ENCODE assay signal across 11 mouse cellular contexts in genomic region chr6:91688021-91688420, GRCm38 (mm10). TPM values are rescaled to one million over a fixed set of nuclear protein-coding genes. Genes with fewer than 3 reads are reported as not detected.
A peak's percentile ranks its signal among the peaks of the same experiment; 100 is the strongest.
DNase-seq lines count a peak whose midpoint lies in the region; ATAC-seq and TF ChIP-seq lines count a peak whose summit lies in the region.
"Had no signal": no experiment of that assay in that cellular context is flagged by ENCODE, and none has a peak within 500 bp of the region (broad histone marks: within the 10 kb centered on the region; RNA-seq: fewer than 3 reads in every experiment).

No protein-coding gene starts in this region.

- H3K4me3 ChIP-seq in kidney, adult 2 months (ENCODE audit: insufficient read depth, low read depth, low read length): peak overlapping the region; percentile 4; the same call in 1 of the 2 replicates
- H3K4me3 ChIP-seq in bone marrow macrophage, adult 2 months (ENCODE audit: insufficient read depth, low read length): peak overlapping the region; percentile 36
- H3K4me3 ChIP-seq in embryonic facial prominence, embryonic 14.5 days (ENCODE audit: low read depth, low read length): no peak overlapping the region
- H3K4me3 ChIP-seq: limb, embryonic 10.5 days had no signal

- H3K27me3 ChIP-seq in kidney, adult 2 months (replicated peaks; ENCODE audit: control insufficient read depth, insufficient read depth, low read length): no peaks in the 10 kb centered on the region
- H3K27me3 ChIP-seq in embryonic facial prominence, embryonic 14.5 days (replicated peaks; ENCODE audit: control insufficient read depth, insufficient read depth, low read length): no peaks in the 10 kb centered on the region

- no peaks in the 10 kb centered on the region for H3K9me3 ChIP-seq in embryonic facial prominence, embryonic 14.5 days (ENCODE audit: control insufficient read depth, low read length)
- H3K9me3 ChIP-seq: G1E; limb, embryonic 10.5 days had no signal

- H3K27ac ChIP-seq in kidney, adult 2 months (ENCODE audit: insufficient read depth, low read depth, low read length): peak overlapping the region; percentile 18; the same call in 1 of the 2 replicates
- no peak overlapping the region for H3K27ac ChIP-seq in bone marrow macrophage, adult 2 months (ENCODE audit: insufficient read depth, low read depth, low read length)
- no peak overlapping the region for H3K27ac ChIP-seq in embryonic facial prominence, embryonic 14.5 days (replicated peaks; ENCODE audit: low read depth, low read length)
- H3K27ac ChIP-seq: limb, embryonic 10.5 days had no signal

- WGBS in kidney, adult 2 months: 25% methylated on average over 6 of the region's 6 CpGs
- 39% methylated on average over 6 of the region's 6 CpGs for WGBS in embryonic facial prominence, embryonic 14.5 days

- peaks cover 4% of the 10 kb centered on the region; the same call in 1 of the 2 replicates for H3K36me3 ChIP-seq in kidney, adult 2 months (ENCODE audit: control insufficient read depth, insufficient read depth, low read length)
- H3K36me3 ChIP-seq in embryonic facial prominence, embryonic 14.5 days (ENCODE audit: control insufficient read depth, insufficient read depth, low read length): peaks cover 20% of the 10 kb centered on the region; the same call in 1 of the 2 replicates
- H3K36me3 ChIP-seq: G1E had no signal

- intact Hi-C loops in gastrocnemius, postnatal 36 days (cut with DNase I): no loop called here

- H3K4me2 ChIP-seq in embryonic facial prominence, embryonic 14.5 days (ENCODE audit: low read depth, low read length): peak overlapping the region; percentile 28

- ATAC-seq in embryonic facial prominence, embryonic 14.5 days (ENCODE audit: low read depth): no peak
- no peak for ATAC-seq in inflammation-experienced regulatory T-cells, adult 6 months

- H3K4me1 ChIP-seq in kidney, adult 2 months (ENCODE audit: control insufficient read depth, insufficient read depth, low read length): peaks cover 45% of the 10 kb centered on the region
- peaks cover 40% of the 10 kb centered on the region for H3K4me1 ChIP-seq in bone marrow macrophage, adult 2 months (ENCODE audit: control insufficient read depth, insufficient read depth, low read length)
- H3K4me1 ChIP-seq in embryonic facial prominence, embryonic 14.5 days (ENCODE audit: control insufficient read depth, insufficient read depth, low read length): peaks cover 34% of the 10 kb centered on the region

- TF ChIP-seq POLR2A in kidney, adult 2 months (IDR thresholded peaks at IDR 0.05; ENCODE audit: low read depth, low read length): no peak
- TF ChIP-seq POLR2A in bone marrow macrophage, adult 2 months (IDR thresholded peaks at IDR 0.05; ENCODE audit: borderline replicate concordance, low read depth, low read length): no peak

- H3K9ac ChIP-seq in embryonic facial prominence, embryonic 14.5 days (ENCODE audit: low read depth, low read length): 0 out of 2 replicates have a peak overlapping the region, but pooled peaks have one; percentile 31

- TF ChIP-seq CTCF in kidney, adult 2 months (conservative IDR thresholded peaks at IDR 0.05; ENCODE audit: insufficient read depth, insufficient read length, low read depth, low read length): no peak
- no peak for TF ChIP-seq CTCF in bone marrow macrophage, adult 2 months (IDR thresholded peaks at IDR 0.05; ENCODE audit: low read depth, low read length)

- no peak for DNase-seq in kidney, adult 2 months
- DNase-seq in kidney, adult 18-20 months: no peak
- no peak for DNase-seq in embryonic facial prominence, embryonic 14.5 days (ENCODE audit: low spot score)
- peak; percentile 42 for DNase-seq in kidney, postnatal 14 days
- no peak for DNase-seq in cerebellum, postnatal 4 days (ENCODE audit: low spot score in 2 of 2)
- DNase-seq in gastrocnemius, postnatal 36 days: no peak
- DNase-seq: cerebellum, adult 11-12 months had no signal

RNA-seq across cellular contexts. Expression of gene Slc6a6, which starts 4.2 kb away (rescaled TPM):
- polyA plus RNA-seq in kidney, adult 2 months (2012; rRNA removed): 277 and 336 TPM in 2 replicates
- 510 and 575 TPM in 2 replicates for polyA plus RNA-seq in bone marrow macrophage, adult 2 months (2012; ENCODE audit: insufficient read depth, insufficient read length, missing spikeins)
- 40.8 and 47.5 TPM in 2 replicates for polyA plus RNA-seq in embryonic facial prominence, embryonic 14.5 days (2014; fragmentation: Nextera tagmentation; extraction: Ambion mirVana)
- polyA plus RNA-seq in inflammation-experienced regulatory T-cells, adult 6 months (2017; shearing (Covaris generic)): 10 to 100 TPM; 33.6 to 47.0 (median 35.3) TPM
- 10 to 100 TPM; 66.3 to 70.0 TPM for total RNA-seq in gastrocnemius, postnatal 36 days (2021)
